Mouse (Mus musculus) heart, adult 18-20 months (tissue): ENCODE data around the gene Obox5. TPM values are rescaled to one million over a fixed set of nuclear protein-coding genes. Genes with fewer than 3 reads are reported as not detected.
"Not testable (repeated sequence)": the region's sequence is repeated elsewhere in the genome, so short reads cannot be mapped to it uniquely, and the experiment has no call there.

Experiments used
- DNase-seq, 2 experiments: peaks; one replicate each; pipeline ENCODE4 v3.0.0; 2021 to 2022; ENCODE audit warnings: mixed read lengths in 1 of 2
- long read RNA-seq, 2 experiments: library from polyadenylated mRNA; stranded (forward); transcript quantifications; one replicate each; pipeline ENCODE4 v2.0.0; 2021
- total RNA-seq, 2 experiments: library from RNA; stranded (reverse); gene quantifications; 2 replicates each; pipeline ENCODE4 v1.2.3; 2021

Obox5 gene
- not detected for total RNA-seq
- long read RNA-seq, experiment 1 = 0 reads
- long read RNA-seq, experiment 2 = 0 reads

DNA sequence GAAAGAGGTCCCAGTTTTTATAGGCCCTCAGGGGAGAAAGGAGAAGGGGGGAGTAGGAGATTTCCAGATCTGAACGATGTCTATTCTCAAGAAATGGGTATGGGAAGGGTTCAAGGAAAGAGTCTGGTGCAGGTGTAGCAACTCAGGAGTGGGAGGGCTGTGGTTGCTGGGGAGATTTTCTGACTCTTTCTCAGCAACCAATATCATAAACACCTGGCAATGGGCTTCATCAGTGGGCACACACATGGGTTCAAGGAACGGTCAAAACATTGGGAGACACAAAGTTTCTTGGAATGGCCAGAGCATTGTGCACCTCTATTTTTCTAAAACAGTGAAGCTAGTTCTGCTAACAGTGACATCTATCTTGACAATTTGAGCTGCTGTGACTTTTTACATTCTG is at the start of gene Obox5:
Obox5 (plus strand) TSS at position 301 of the 400 bp plus-strand sequence.
- DNase-seq = not testable (repeated sequence)

DNA sequence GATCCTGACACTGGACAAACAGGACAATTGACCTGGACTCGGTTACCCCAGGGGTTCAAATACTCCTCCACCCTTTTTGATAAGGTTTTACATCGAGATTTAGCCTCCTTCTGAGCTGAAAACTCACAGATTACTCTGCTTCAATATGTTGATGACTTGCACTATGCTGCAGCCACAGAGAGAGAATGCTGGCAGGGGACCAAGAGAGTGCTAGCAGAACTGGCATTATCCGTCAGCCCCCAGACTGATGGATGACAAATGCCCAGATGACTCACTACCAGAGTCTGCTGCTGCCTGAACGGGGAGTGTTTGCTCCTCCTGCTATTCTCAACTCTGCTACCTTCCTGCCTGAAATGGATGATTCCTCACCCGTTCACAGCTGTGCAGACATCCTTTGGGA is 635 bp upstream of the Obox5 start:
- DNase-seq = not testable (repeated sequence)

Other genes with a start within 250 kb of the Obox5 start
- not detected for gene Obox3, start 110.2 kb upstream of the Obox5 start, total RNA-seq
- not detected for gene Obox6, start 89.5 kb downstream of the Obox5 start, total RNA-seq
- not detected for gene Crx, start 129.8 kb downstream of the Obox5 start, total RNA-seq
- not detected for gene Crxos, start 132.5 kb downstream of the Obox5 start, total RNA-seq
- 100 to 1,000 TPM; 181 to 202 TPM for gene Selenow, start 172.3 kb downstream of the Obox5 start, total RNA-seq
- 100 to 1,000 TPM; 134 to 143 TPM for gene Nop53, start 195.9 kb downstream of the Obox5 start, total RNA-seq
- 10 to 100 TPM; 65.8 to 77.3 TPM for gene Ehd2, start 217.4 kb downstream of the Obox5 start, total RNA-seq